Mouse (Mus musculus): Measurements from ENCODE around the gene Asb16.

- no peak for TF ChIP-seq CTCF (IDR thresholded peaks at IDR 0.05; ENCODE audit: low read depth, low read length)
- no peak for TF ChIP-seq POLR2A (IDR thresholded peaks at IDR 0.05; ENCODE audit: borderline replicate concordance, low read depth, low read length)
Measured at GRCm38 (mm10) chr11:102305359-102305758, 36.8 kb downstream of the Asb16 start.

Data from bone marrow macrophage, adult 2 months (primary cell).